In genomic region chr11:116489771-116490231, GRCm38 (mm10) we compare ENCODE assay signal across 1 mouse cellular context.
TF ChIP-seq lines count a peak whose summit lies in the region.

No protein-coding gene starts in this region.

TF ChIP-seq in MEL, 35 proteins besides CTCF, POLR2A, EP300 and RAD21 (continued from another document):
- TF ChIP-seq MAX (IDR thresholded peaks at IDR 0.05; ENCODE audit: low read length) = peak; percentile 48; the same call in 1 of the 2 replicates
